Mouse (Mus musculus) intestine, embryonic 14.5 days (tissue): ENCODE data around the gene 2310022B05Rik. TPM values are rescaled to one million over a fixed set of nuclear protein-coding genes. Genes with fewer than 3 reads are reported as not detected.

ENCODE experiments used
- ATAC-seq: fragments of 200-750 bp; cut with Nextera tagmentation; replicated peaks from 2 replicates; pipeline ENCODE4 v1.8.0; 2017; ENCODE audit warnings: low read depth, moderate number of reproducible peaks, moderate TSS enrichment, moderate library complexity; ENCODE audit not compliant: low FRiP score, low TSS enrichment
- DNase-seq: peaks from one replicate; pipeline ENCODE4 v3.0.0-alpha.2; 2018; ENCODE audit warnings: low spot score
- H3K27ac ChIP-seq: fragments of 300-500 bp; sonication (generic); 2 replicates; pipeline ENCODE4 v1.5.1; 2014; ENCODE audit warnings: low read depth, mild to moderate bottlenecking, control low read depth
- H3K27me3 ChIP-seq: fragments of 300-500 bp; sonication (generic); replicated peaks from 2 replicates; pipeline ENCODE4 v1.6.1; 2014; ENCODE audit warnings: low read length, control low read depth; ENCODE audit not compliant: control insufficient read depth, insufficient read depth
- H3K36me3 ChIP-seq: fragments of 300-500 bp; sonication (generic); 2 replicates; pipeline ENCODE4 v1.6.1; 2014; ENCODE audit warnings: low read length, control low read depth; ENCODE audit not compliant: control insufficient read depth, insufficient read depth
- H3K4me1 ChIP-seq: fragments of 300-500 bp; sonication (generic); replicated peaks from 2 replicates; pipeline ENCODE4 v1.6.1; 2014; ENCODE audit warnings: low read length, control low read depth, mixed read lengths; ENCODE audit not compliant: control insufficient read depth, insufficient read depth
- H3K4me2 ChIP-seq: fragments of 300-500 bp; sonication (generic); 2 replicates; pipeline ENCODE4 v1.6.1; 2014; ENCODE audit warnings: low read length
- H3K4me3 ChIP-seq: fragments of 300-500 bp; sonication (generic); 2 replicates; pipeline ENCODE4 v1.5.1; 2014; ENCODE audit warnings: low read depth, low read length, control low read depth, mixed read lengths
- H3K9ac ChIP-seq: fragments of 300-500 bp; sonication (generic); 2 replicates; pipeline ENCODE4 v1.6.1; 2014; ENCODE audit warnings: mild to moderate bottlenecking, low read length
- H3K9me3 ChIP-seq: fragments of 300-500 bp; sonication (generic); 2 replicates; pipeline ENCODE4 v1.6.1; 2016; ENCODE audit warnings: low read length, control low read depth; ENCODE audit not compliant: control insufficient read depth
- WGBS: fragments of 180-500 bp; shearing (Covaris S2); extraction: QIAGEN DNeasy Blood & Tissue Kit; methylation state at CpG from one replicate; pipeline ENCODE4 v1.1.7; 2014; 5-methylcytosine and 5-hydroxymethylcytosine counted together
- polyA plus RNA-seq: library from polyadenylated mRNA; unstranded; fragments of >200 nt; fragmentation: Nextera tagmentation; extraction: Ambion mirVana; gene quantifications from 2 replicates; pipeline ENCODE4 v1.2.1, GENCODE M21; 2014

Gene 2310022B05Rik
- polyA plus RNA-seq, 1 experiment from 2014 or later: 38.1 TPM

DNA sequence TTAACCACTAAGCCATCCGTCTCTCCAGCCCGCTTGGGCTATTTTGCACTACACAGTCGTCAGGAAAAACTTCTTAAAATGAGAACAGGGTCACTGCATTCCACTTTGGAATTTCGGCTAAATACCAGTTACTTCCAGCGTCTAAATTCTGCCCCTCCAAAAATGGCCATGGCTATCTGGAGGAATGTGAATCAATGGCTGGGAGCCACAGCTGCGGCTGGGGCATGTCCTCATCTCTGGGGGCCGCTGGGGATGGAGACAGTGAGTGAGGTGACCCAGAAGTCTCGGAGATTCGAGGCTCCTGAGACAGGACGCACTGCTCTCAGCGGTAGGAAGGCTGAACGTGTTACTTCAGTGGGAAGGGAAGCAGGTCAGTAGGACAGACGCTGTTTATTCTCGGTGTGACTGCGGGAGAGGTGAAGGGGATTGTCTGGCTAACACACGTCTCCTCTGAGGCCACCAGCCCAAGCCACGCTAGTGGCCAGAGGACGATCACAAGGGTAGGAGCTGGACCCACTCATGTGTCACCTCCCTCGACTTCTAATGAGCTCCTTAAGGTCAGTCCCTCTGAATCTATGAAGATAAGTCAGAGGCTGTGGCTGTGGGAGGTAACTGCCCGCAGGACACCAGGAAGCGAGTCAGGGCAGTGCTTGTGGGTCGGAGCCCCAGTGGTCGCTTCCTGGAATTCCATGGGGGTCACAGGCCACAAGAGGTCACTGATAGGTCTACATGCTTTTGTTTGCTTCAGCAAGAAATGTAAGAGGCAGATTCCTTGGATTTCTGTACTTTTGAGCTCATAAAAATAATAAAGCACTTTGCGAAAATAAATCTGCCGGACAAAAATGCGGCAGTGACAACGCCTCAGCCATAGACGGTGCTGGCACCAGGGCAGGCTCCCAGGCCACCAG is 9.3 kb downstream of the 2310022B05Rik start:
- peak overlapping the region; percentile 67 for H3K27ac ChIP-seq
- no peak overlapping the region for H3K9ac ChIP-seq
- ATAC-seq (no peak), DNase-seq (no peak)
- WGBS: 51% methylated on average over 28 of the region's 28 CpGs
- H3K4me1 ChIP-seq: peaks cover 44% of the 10 kb centered on the region
- H3K9me3 ChIP-seq: no peaks in the 10 kb centered on the region
- H3K27me3 ChIP-seq: no peaks in the 10 kb centered on the region
- H3K4me2 ChIP-seq: no peak overlapping the region
- no peak overlapping the region for H3K4me3 ChIP-seq
- peaks cover 15% of the 10 kb centered on the region for H3K36me3 ChIP-seq

- peaks cover 43% of the 10 kb centered on the region for H3K4me1 ChIP-seq
- no peak overlapping the region; the same call in 1 of the 2 replicates for H3K4me2 ChIP-seq
- no peaks in the 10 kb centered on the region for H3K9me3 ChIP-seq
- H3K9ac ChIP-seq: no peak overlapping the region
- no peaks in the 10 kb centered on the region for H3K27me3 ChIP-seq
- 22% methylated on average over 4 of the region's 4 CpGs for WGBS
- ATAC-seq (no peak), DNase-seq (peak; percentile 58)
- H3K4me3 ChIP-seq: no peak overlapping the region
- peaks cover 15% of the 10 kb centered on the region for H3K36me3 ChIP-seq
- peak overlapping the region; percentile 67 for H3K27ac ChIP-seq
Observed at GRCm38 (mm10) chr8:124652546-124652945, 10.6 kb downstream of the 2310022B05Rik start.

DNA sequence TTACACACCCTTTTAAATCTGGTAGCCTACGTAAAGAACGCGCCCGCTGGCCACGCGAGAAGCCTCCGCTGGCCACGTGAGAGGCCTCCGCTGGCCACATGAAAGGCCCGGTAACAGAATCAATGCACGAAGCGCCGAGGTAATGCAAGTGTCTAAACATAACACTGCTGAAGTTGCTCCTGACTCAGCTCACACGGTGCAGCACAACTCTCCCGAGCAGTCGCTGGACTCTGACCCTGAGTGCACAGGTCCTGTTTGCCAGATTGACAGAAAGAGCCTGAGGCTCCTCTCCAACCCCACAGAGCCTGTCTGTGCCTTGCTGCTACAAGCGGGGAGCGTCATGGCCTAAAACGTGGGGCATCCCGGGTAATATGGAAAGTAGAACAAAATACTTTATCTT is 11.4 kb downstream of the 2310022B05Rik start:
- DNase-seq (no peak), ATAC-seq (no peak)
- peaks cover 15% of the 10 kb centered on the region for H3K36me3 ChIP-seq
- H3K4me1 ChIP-seq: peaks cover 43% of the 10 kb centered on the region
- H3K4me3 ChIP-seq: no peak overlapping the region
- no peaks in the 10 kb centered on the region for H3K9me3 ChIP-seq
- WGBS: 84% methylated on average over 20 of the region's 20 CpGs
- H3K4me2 ChIP-seq: no peak overlapping the region
- no peak overlapping the region for H3K9ac ChIP-seq
- no peaks in the 10 kb centered on the region for H3K27me3 ChIP-seq
- no peak overlapping the region for H3K27ac ChIP-seq

- Histone ChIP-seq H3K36me3 (peaks cover 11% of the 10 kb centered on the region), H3K4me1 (peaks cover 34% of the 10 kb centered on the region), H3K4me3 (no peak overlapping the region), H3K9ac (no peak overlapping the region), H3K9me3 (no peaks in the 10 kb centered on the region), H3K27me3 (no peaks in the 10 kb centered on the region), H3K4me2 (no peak overlapping the region), H3K27ac (no peak overlapping the region)
- no peak for DNase-seq
- no peak for ATAC-seq
Observed at GRCm38 (mm10) chr8:124648311-124648710, 14.9 kb downstream of the 2310022B05Rik start.

GRCm38 (mm10) chr8:124643540-124644339 is 19.4 kb downstream of the 2310022B05Rik start:
- no peak overlapping the region for H3K9ac ChIP-seq

DNA sequence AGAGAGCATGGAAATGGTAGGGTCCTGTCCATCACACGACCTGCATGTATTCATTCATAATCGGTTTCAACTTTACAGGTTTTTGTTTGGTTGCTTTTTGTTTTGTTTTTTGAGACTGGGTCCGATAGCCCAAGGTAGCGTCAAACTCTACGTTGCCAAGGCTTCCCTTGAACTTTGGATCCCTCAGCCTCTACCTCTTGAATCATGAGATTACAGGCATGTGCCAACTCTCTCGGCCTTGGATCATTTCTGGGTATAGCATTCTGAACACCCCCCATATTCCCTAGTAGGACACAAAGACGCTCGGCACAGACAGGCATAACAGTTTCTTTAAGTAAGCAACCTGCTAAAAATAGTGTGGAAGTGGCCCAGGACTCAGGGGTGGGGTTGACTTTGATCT is 21.6 kb downstream of the 2310022B05Rik start:
- WGBS: 93% methylated on average over 8 of the region's 8 CpGs

More at GRCm38 (mm10) chr8:124643540-124644339, 19.4 kb downstream of the 2310022B05Rik start:
- H3K4me1 ChIP-seq: peaks cover 21% of the 10 kb centered on the region
- H3K4me3 ChIP-seq: no peak overlapping the region
- peaks cover 9% of the 10 kb centered on the region for H3K36me3 ChIP-seq
- no peak for ATAC-seq
- no peaks in the 10 kb centered on the region for H3K9me3 ChIP-seq
- DNase-seq: peak; percentile 61
- H3K27me3 ChIP-seq: no peaks in the 10 kb centered on the region
- peak overlapping the region; percentile 18; the same call in 1 of the 2 replicates for H3K4me2 ChIP-seq
- peak overlapping the region; percentile 65 for H3K27ac ChIP-seq
- 44% methylated on average over 18 of the region's 18 CpGs for WGBS

GRCm38 (mm10) chr8:124635247-124635502 is 28.0 kb downstream of the 2310022B05Rik start:
- no peak overlapping the region for H3K9ac ChIP-seq
- H3K4me2 ChIP-seq: no peak overlapping the region
- H3K27me3 ChIP-seq: no peaks in the 10 kb centered on the region
- DNase-seq: no peak
- ATAC-seq: no peak
- WGBS: 76% methylated on average over 8 of the region's 8 CpGs
- H3K9me3 ChIP-seq: no peaks in the 10 kb centered on the region
- peaks cover 44% of the 10 kb centered on the region for H3K36me3 ChIP-seq
- H3K27ac ChIP-seq: no peak overlapping the region
- H3K4me1 ChIP-seq: peaks cover 7% of the 10 kb centered on the region; the same call in 1 of the 2 replicates
- H3K4me3 ChIP-seq: no peak overlapping the region

More for the DNA sequence above, 21.6 kb downstream of the 2310022B05Rik start:
- H3K9ac ChIP-seq: no peak overlapping the region
- DNase-seq (no peak), ATAC-seq (no peak)
- H3K4me3 ChIP-seq: no peak overlapping the region
- H3K4me1 ChIP-seq: peaks cover 17% of the 10 kb centered on the region
- no peaks in the 10 kb centered on the region for H3K9me3 ChIP-seq
- H3K36me3 ChIP-seq: peaks cover 30% of the 10 kb centered on the region
- no peaks in the 10 kb centered on the region for H3K27me3 ChIP-seq
- H3K4me2 ChIP-seq: no peak overlapping the region
- no peak overlapping the region for H3K27ac ChIP-seq

DNA sequence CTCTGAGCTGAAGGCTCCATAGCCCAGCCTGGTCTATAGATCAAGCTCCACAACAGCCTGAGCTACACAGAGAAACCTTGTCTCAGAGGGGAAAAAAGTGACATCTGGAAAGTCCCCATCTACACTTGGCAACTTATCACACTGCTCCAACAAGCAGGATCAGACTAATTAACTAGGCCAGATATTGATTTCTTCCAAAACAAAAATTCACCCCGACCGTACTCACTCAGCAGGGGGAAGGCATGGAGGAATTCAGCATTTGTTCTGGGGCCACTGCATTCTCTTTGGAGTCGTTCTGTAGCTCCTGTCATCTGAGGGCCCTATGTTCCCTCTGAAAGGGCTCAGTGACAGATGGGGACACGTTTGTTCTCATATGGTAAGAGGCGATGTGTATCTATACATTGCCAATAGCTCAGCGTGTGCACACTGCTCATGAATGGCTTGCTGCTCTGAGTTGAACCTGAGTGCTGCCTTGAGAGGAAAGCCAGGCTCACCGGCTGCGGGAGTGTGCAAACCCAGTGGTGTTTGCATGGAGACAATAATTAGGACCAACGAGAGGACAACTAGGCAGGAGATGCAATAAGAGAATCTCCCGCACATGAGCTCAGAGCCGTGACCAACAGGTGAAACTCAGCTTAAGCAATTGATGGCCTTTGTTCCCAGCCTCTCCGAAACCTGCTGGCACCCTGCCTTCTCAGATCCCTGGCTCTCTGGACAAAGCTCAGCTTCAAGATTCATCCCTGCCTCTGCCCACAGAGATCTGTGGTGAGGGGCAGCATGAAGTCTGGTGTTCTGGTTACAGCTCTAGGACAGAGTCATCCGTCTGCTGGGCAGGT is 28.5 kb downstream of the 2310022B05Rik start:
- no peak for ATAC-seq
- no peaks in the 10 kb centered on the region for H3K9me3 ChIP-seq
- no peak for DNase-seq
- peaks cover 44% of the 10 kb centered on the region for H3K36me3 ChIP-seq
- 88% methylated on average over 13 of the region's 13 CpGs for WGBS
- no peaks in the 10 kb centered on the region for H3K27me3 ChIP-seq
- peaks cover 7% of the 10 kb centered on the region; the same call in 1 of the 2 replicates for H3K4me1 ChIP-seq
- H3K27ac ChIP-seq: no peak overlapping the region
- H3K9ac ChIP-seq: no peak overlapping the region
- no peak overlapping the region for H3K4me2 ChIP-seq
- H3K4me3 ChIP-seq: no peak overlapping the region
